Mouse (Mus musculus) C2C12 (cell line): ENCODE measurements around the gene Arrdc4.

ENCODE experiments used
- CTCF ChIP-seq: IDR thresholded peaks from one replicate; pipeline ENCODE4 v1.5.1; 2011; ENCODE audit not compliant: control insufficient read depth, insufficient read depth, insufficient read length
- MYOD1 ChIP-seq: IDR thresholded peaks from one replicate; pipeline ENCODE4 v1.6.1; 2011; ENCODE audit warnings: low read depth; ENCODE audit not compliant: control insufficient read depth, insufficient read length

DNA sequence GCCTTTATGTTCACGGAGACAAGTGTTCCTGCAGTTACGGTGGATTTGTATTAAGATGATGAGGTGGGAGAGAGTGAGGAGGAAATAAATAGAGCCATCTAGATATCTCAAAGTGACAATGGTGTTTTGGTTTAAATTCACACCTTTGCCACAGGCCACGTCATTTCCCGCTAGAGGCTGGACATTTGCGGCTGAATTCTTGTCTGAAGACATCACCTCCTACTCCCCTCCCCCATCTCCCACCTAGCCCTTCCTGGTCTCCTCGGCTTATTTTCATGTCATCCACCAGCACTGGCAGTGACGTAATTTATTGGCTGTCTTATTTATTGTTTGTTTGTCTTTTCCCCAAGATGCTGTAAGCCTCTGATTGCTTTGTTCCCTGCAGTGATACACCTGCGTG lies 32.1 kb downstream of the Arrdc4 start:
- TF ChIP-seq MYOD1 (no peak), CTCF (no peak)
